Mouse (Mus musculus) heart, postnatal 0 days (tissue): ENCODE measurements around the gene Ccser2. TPM values are rescaled to one million over a fixed set of nuclear protein-coding genes. Genes with fewer than 3 reads are reported as not detected.

Experiments used
- ATAC-seq: fragments of 200-750 bp; cut with Nextera tagmentation; 2 replicates; pipeline ENCODE4 v1.8.0; 2017; ENCODE audit warnings: low read depth, moderate number of reproducible peaks, moderate library complexity; ENCODE audit not compliant: insufficient read depth
- DNase-seq: peaks from one replicate; pipeline ENCODE4 v3.0.0-alpha.2; 2016; ENCODE audit warnings: low spot score
- H3K27ac ChIP-seq: fragments of 300-500 bp; sonication (generic); 2 replicates; pipeline ENCODE4 v1.5.1; 2014; ENCODE audit warnings: low read depth, mild to moderate bottlenecking
- H3K27me3 ChIP-seq: fragments of 300-500 bp; sonication (generic); 2 replicates; pipeline ENCODE4 v1.6.1; 2014; ENCODE audit warnings: low read length, mixed read lengths; ENCODE audit not compliant: control insufficient read depth, insufficient read depth
- H3K36me3 ChIP-seq: fragments of 300-500 bp; sonication (generic); replicated peaks from 2 replicates; pipeline ENCODE4 v1.6.1; 2014; ENCODE audit warnings: low read length, mixed read lengths; ENCODE audit not compliant: control insufficient read depth, insufficient read depth
- H3K4me1 ChIP-seq: fragments of 300-500 bp; sonication (generic); 2 replicates; pipeline ENCODE4 v1.6.1; 2014; ENCODE audit warnings: antibody characterized with exemption; ENCODE audit not compliant: control insufficient read depth, insufficient read depth
- H3K4me2 ChIP-seq: fragments of 300-500 bp; sonication (generic); 2 replicates; pipeline ENCODE4 v1.6.1; 2014; ENCODE audit warnings: low read depth, mild to moderate bottlenecking, low read length, moderate library complexity
- H3K4me3 ChIP-seq: fragments of 300-500 bp; sonication (generic); 2 replicates; pipeline ENCODE4 v1.5.1; 2014; ENCODE audit warnings: low read depth, low read length
- H3K9ac ChIP-seq: fragments of 300-500 bp; sonication (generic); replicated peaks from 2 replicates; pipeline ENCODE4 v1.6.1; 2014; ENCODE audit warnings: low read depth, low read length, mixed read lengths
- H3K9me3 ChIP-seq: fragments of 300-500 bp; sonication (generic); replicated peaks from 2 replicates; pipeline ENCODE4 v1.6.1; 2016; ENCODE audit warnings: low read length; ENCODE audit not compliant: control insufficient read depth
- CTCF ChIP-seq: IDR thresholded peaks from 2 replicates; pipeline ENCODE4 v1.5.1; 2016; ENCODE audit warnings: antibody characterized with exemption, control low read depth, low read depth
- EP300 ChIP-seq: IDR thresholded peaks from 2 replicates; pipeline ENCODE4 v1.6.1; 2016; ENCODE audit warnings: antibody characterized with exemption, low read depth
- WGBS: fragments of 180-500 bp; shearing (Covaris S2); extraction: QIAGEN DNeasy Blood & Tissue Kit; methylation state at CpG from one replicate; pipeline ENCODE4 v1.1.7; 2014; 5-methylcytosine and 5-hydroxymethylcytosine counted together
- polyA plus RNA-seq: library from polyadenylated mRNA; unstranded; fragments of >200 nt; fragmentation: Nextera tagmentation; extraction: Ambion mirVana; gene quantifications from 2 replicates; pipeline ENCODE4 v1.2.1, GENCODE M21; 2015
- total RNA-seq: library from RNA; depleted of rRNA; stranded (reverse); fragments of >200 nt; gene quantifications from 2 replicates; pipeline ENCODE4 v1.2.3, GENCODE M21; 2014; ENCODE audit warnings: low replicate concordance

Ccser2 gene
- total and polyA plus RNA-seq, 2 experiments from 2014 or later = 49.8 to 74.1 TPM

DNA sequence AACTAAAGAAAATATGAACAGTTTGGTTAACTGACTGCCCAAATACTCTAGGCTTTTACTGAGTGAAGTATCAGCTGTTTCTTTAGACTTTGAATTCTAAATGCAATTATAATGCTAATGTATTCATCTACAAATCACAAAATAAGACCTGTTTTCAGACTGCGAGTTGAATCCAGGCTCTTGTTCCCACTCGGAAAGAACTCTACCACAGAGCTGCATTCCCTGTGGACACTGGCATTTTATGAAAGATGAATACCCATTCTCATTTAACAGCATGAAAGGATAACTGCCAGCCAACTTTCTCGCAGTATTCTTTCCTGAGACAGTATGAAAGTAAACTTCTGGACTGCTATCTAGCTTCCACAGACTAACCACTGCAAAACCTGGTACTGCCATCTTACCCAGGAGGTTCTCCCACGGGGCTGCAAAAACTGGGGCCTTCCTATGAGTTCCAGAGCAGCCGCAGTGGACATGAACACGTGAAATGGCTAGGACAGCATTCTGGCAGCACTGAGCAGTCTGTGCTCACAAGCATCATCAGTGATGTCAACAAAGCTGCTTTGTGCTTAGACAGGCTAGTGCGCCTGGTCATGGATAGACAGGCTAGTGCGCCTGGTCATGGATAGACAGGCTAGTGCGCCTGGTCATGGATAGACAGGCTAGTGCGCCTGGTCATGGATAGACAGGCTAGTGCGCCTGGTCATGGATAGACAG lies 62.6 kb downstream of the Ccser2 start:
- Histone ChIP-seq H3K36me3 (peaks cover 30% of the 10 kb centered on the region; the same call in 1 of the 2 replicates), H3K27ac (no peak overlapping the region), H3K4me2 (no peak overlapping the region), H3K4me1 (no peaks in the 10 kb centered on the region), H3K9me3 (no peaks in the 10 kb centered on the region), H3K27me3 (no peaks in the 10 kb centered on the region), H3K4me3 (no peak overlapping the region), H3K9ac (no peak overlapping the region)
- 87% methylated on average over 9 of the region's 11 CpGs for WGBS
- no peak for DNase-seq
- TF ChIP-seq CTCF (no peak), EP300 (no peak)
- ATAC-seq = no peak

DNA sequence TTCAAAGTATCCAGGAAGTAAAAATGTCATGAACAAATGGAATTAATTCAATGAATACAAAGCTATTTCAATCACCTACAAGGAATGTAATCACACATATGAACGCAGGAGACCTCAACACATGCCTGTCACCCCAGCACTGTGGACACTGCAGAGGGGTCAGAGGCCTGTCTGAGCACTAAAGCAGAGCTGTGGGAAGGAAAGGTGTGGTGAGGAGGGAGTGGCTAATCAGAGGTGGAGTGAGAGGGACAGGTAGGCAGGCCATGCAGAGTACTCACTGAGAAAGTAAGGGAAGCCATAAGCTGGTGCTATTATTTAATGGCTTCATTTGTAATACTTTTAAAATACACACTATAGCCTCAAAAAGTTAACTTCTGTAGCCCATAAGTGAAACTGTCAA lies 64.4 kb downstream of the Ccser2 start:
- TF ChIP-seq CTCF = no peak
- no peak for TF ChIP-seq EP300
- H3K4me3 ChIP-seq = no peak overlapping the region
- H3K9ac ChIP-seq = no peak overlapping the region
- H3K27ac ChIP-seq = no peak overlapping the region
- H3K4me2 ChIP-seq = no peak overlapping the region
- no peak for ATAC-seq
- WGBS = 80% methylated on average over 1 of the region's 1 CpGs
- no peaks in the 10 kb centered on the region for H3K4me1 ChIP-seq
- no peaks in the 10 kb centered on the region for H3K27me3 ChIP-seq
- DNase-seq = no peak
- peaks cover 37% of the 10 kb centered on the region for H3K36me3 ChIP-seq
- H3K9me3 ChIP-seq = no peaks in the 10 kb centered on the region

DNA sequence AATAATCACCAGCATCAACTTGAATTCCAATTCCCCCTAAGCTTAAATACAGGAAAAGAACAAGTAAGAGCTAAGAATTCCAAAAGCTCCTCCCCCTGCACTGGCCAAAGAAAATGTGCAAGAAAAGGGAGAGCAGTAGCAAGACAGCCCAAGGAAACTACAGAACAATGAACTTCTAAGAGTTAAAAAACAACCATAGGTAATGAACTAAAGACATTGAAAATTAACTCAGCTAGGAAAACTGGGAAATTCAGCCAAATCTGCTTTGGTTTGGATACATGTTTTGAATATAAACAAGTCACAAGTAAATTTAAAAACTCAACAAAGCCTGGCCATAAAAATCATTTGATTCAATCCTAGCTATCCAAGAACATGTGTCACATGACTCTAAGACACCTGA lies 67.7 kb downstream of the Ccser2 start:
- Histone ChIP-seq H3K9ac (no peak overlapping the region), H3K4me2 (no peak overlapping the region), H3K9me3 (no peaks in the 10 kb centered on the region), H3K36me3 (peaks cover 38% of the 10 kb centered on the region), H3K27ac (no peak overlapping the region), H3K4me3 (no peak overlapping the region), H3K4me1 (no peaks in the 10 kb centered on the region), H3K27me3 (no peaks in the 10 kb centered on the region)
- TF ChIP-seq EP300 = no peak
- no peak for TF ChIP-seq CTCF
- no peak for DNase-seq
- ATAC-seq = no peak

DNA sequence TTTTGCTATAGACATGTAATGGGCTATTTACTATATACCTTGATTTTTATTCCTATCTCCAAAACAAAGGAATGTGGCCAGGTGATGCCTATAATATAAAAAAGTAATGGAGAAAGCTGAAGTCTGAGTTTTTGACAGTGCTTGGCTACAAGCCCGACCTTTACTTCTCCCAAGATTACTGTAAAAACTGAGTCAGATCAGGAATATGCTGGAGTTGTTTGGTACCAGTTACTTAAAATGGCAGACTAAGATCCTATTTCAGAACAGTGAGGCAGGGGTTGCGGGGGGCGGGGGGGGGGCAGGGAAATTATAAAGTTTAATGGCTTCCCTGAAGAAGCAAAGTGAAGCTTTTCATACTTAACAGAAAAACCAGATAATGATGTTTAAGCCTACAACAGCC lies 73.9 kb downstream of the Ccser2 start:
- H3K27me3 ChIP-seq = no peaks in the 10 kb centered on the region
- no peak overlapping the region for H3K4me3 ChIP-seq
- H3K9ac ChIP-seq = no peak overlapping the region
- DNase-seq (no peak), ATAC-seq (no peak)
- TF ChIP-seq EP300 (no peak), CTCF (no peak)
- H3K4me1 ChIP-seq = no peaks in the 10 kb centered on the region
- H3K4me2 ChIP-seq = no peak overlapping the region
- H3K36me3 ChIP-seq = peaks cover 52% of the 10 kb centered on the region
- WGBS = 87% methylated on average over 3 of the region's 3 CpGs
- no peak overlapping the region for H3K27ac ChIP-seq
- no peaks in the 10 kb centered on the region for H3K9me3 ChIP-seq

DNA sequence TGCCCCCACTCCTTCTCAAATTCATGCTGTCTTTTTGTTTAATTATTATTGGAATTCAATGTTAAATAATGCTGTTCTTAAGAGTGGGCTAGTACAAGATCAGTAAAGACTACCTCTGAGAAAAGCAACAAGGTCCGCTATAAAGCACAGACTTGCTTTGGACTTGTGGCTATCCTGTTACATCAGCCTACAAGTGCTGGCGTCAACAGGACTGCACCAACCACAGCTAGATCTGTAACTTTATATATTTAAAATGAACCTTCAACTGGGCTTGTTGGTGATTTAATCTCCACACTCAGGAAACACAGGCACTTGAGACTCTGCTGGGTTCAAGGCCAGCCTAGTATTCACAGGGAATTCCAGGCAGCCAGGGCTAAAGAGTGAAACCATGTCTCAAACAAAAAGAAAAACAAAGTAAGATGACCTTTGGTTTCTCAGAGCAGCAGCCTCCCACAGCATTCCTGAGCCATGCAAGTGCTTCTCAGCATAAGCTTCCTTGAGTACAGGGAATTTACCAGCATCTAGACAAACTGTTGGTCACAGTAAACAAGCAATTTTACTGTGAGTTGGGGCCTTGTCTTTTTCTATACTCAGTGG lies 75.7 kb downstream of the Ccser2 start:
- Histone ChIP-seq H3K4me2 (no peak overlapping the region), H3K4me1 (no peaks in the 10 kb centered on the region), H3K27ac (no peak overlapping the region), H3K4me3 (no peak overlapping the region), H3K36me3 (peaks cover 50% of the 10 kb centered on the region), H3K9me3 (no peaks in the 10 kb centered on the region), H3K9ac (no peak overlapping the region), H3K27me3 (no peaks in the 10 kb centered on the region)
- DNase-seq (no peak), ATAC-seq (no peak)
- WGBS = 66% methylated on average over 2 of the region's 2 CpGs
- TF ChIP-seq CTCF = no peak

DNA sequence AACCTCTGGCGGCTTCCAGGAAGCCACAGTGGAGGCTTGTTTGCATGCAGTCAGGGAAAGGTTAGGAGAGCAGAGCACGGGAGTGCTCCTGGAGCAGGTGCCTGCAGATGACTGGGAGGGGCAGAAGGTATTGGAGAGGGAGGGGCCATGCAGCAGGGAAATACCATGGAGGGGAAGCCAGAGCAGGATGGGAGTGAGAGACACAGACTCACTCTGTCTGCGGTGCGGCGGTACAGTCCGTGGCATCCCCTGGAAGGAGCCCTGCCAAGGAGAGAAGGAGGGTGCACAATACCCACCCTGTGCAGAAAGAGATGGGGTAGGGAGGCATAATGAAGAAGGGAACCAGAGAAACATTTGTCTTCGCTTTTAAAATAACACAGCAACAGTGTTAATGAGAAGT lies 78.4 kb downstream of the Ccser2 start:
- WGBS = 81% methylated on average over 7 of the region's 7 CpGs
- peaks cover 49% of the 10 kb centered on the region for H3K36me3 ChIP-seq
- no peak for ATAC-seq

More for the DNA sequence above, 78.4 kb downstream of the Ccser2 start:
- Histone ChIP-seq H3K4me3 (no peak overlapping the region), H3K27me3 (no peaks in the 10 kb centered on the region), H3K4me2 (no peak overlapping the region), H3K9me3 (no peaks in the 10 kb centered on the region), H3K9ac (no peak overlapping the region), H3K27ac (no peak overlapping the region), H3K4me1 (no peaks in the 10 kb centered on the region)
- DNase-seq = no peak
- no peak for TF ChIP-seq CTCF
- no peak for TF ChIP-seq EP300
